Mouse (Mus musculus): ENCODE results near the gene Gck.

GRCm38 (mm10) chr11:5901950-5902349 is 47.9 kb downstream of the Gck start:
- TF ChIP-seq POLR2A (IDR thresholded peaks at IDR 0.05; ENCODE audit: insufficient read depth, low read depth, low read length): peak; percentile 67
- TF ChIP-seq CTCF (IDR thresholded peaks at IDR 0.05; ENCODE audit: insufficient read depth, low read depth, low read length): no peak
